Mouse (Mus musculus): ENCODE data around the gene Usp33. TPM values are rescaled to one million over a fixed set of nuclear protein-coding genes. Genes with fewer than 3 reads are reported as not detected.
"Not testable (repeated sequence)": the region's sequence is repeated elsewhere in the genome, so short reads cannot be mapped to it uniquely, and the experiment has no call there.

Usp33 gene
- polyA plus RNA-seq, 1 experiment = 44.5 TPM

DNA sequence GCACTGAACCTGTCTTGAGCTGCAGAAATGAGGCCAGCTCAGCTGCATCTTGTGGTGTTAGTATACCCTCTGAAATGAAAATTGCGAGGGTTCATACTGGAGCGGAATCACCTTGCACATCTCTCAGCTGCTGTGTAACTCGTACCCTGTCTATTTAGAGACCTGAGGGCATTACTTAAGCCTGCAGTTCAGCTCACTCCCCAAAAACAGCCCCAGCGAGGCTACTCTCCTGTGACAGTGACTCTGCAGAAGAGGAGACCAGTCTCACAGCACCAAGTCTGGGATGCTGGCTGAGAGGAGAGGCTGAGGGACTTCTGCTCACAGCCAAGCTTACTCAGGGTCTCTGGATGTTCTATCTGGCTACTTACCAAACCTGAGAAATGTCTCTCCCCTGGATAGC lies 40.3 kb upstream of the Usp33 start:
- H3K9ac ChIP-seq (ENCODE audit: low read depth, poor library complexity, severe bottlenecking) = no peak overlapping the region
- H3K4me1 ChIP-seq (ENCODE audit: control insufficient read depth, insufficient read depth, low read length) = no peaks in the 10 kb centered on the region
- H3K4me3 ChIP-seq (ENCODE audit: low read depth, low read length) = no peak overlapping the region
- TF ChIP-seq CTCF (IDR thresholded peaks at IDR 0.05; ENCODE audit: low read depth, low read length) (no peak), EP300 (IDR thresholded peaks at IDR 0.05; ENCODE audit: insufficient read depth, low read depth, low read length) (no peak), POLR2A (IDR thresholded peaks at IDR 0.05; ENCODE audit: insufficient read depth, low read length) (no peak)
- no peak overlapping the region for H3K27ac ChIP-seq (ENCODE audit: insufficient read depth, low read length)
- no peaks in the 10 kb centered on the region for H3K9me3 ChIP-seq (replicated peaks; ENCODE audit: control insufficient read depth, insufficient read depth, low read length, poor library complexity, severe bottlenecking)
- no peaks in the 10 kb centered on the region; the same call in 1 of the 2 replicates for H3K36me3 ChIP-seq (ENCODE audit: control insufficient read depth, insufficient read depth, low read length, poor library complexity, severe bottlenecking)
- no peaks in the 10 kb centered on the region for H3K27me3 ChIP-seq (ENCODE audit: control insufficient read depth, insufficient read depth, low read length, poor library complexity, severe bottlenecking)

DNA sequence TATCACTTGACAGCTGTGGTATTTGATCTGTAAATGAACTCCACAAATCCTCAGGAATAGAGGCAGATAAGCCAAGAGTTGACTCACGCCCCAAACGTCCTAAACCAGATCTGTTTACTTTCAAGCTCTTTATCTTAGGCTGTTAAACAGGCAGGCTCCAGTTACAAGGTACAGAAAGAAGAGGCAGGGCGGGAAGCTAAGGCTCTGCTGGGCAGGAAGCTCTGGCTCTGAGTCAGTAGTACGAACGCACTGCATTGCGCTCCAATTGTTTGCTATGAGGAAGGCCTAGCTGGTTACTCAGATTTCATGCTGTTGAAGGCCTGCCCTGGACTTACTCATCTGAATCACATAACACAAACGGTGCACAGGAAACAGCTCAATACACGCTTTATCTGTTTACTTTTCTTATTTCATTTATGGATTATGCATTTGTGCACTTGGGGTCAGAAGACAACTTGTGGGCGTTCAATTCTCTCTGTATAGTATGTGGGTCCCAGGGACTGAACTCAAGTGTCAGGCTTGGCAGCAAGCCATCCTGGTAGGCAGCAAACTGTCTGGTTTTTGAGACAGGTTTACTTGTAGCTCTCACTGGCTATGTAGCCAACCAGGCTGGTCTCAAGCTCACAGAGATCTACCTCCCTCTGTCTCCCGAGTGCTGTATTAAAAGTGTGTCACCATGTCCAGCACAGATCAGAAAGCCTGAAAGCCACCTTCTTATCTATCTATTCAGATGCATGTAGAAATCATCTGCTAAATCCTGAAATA lies 37.6 kb upstream of the Usp33 start:
- Histone ChIP-seq H3K36me3 (ENCODE audit: control insufficient read depth, insufficient read depth, low read length, poor library complexity, severe bottlenecking) (no peaks in the 10 kb centered on the region; the same call in 1 of the 2 replicates), H3K4me3 (ENCODE audit: low read depth, low read length) (no peak overlapping the region), H3K27ac (ENCODE audit: insufficient read depth, low read length) (no peak overlapping the region), H3K9ac (ENCODE audit: low read depth, poor library complexity, severe bottlenecking) (no peak overlapping the region), H3K9me3 (replicated peaks; ENCODE audit: control insufficient read depth, insufficient read depth, low read length, poor library complexity, severe bottlenecking) (no peaks in the 10 kb centered on the region), H3K27me3 (ENCODE audit: control insufficient read depth, insufficient read depth, low read length, poor library complexity, severe bottlenecking) (no peaks in the 10 kb centered on the region), H3K4me1 (ENCODE audit: control insufficient read depth, insufficient read depth, low read length) (no peaks in the 10 kb centered on the region)
- TF ChIP-seq CTCF (IDR thresholded peaks at IDR 0.05; ENCODE audit: low read depth, low read length) = no peak
- TF ChIP-seq EP300 (IDR thresholded peaks at IDR 0.05; ENCODE audit: insufficient read depth, low read depth, low read length) = no peak
- TF ChIP-seq POLR2A (IDR thresholded peaks at IDR 0.05; ENCODE audit: insufficient read depth, low read length) = no peak

DNA sequence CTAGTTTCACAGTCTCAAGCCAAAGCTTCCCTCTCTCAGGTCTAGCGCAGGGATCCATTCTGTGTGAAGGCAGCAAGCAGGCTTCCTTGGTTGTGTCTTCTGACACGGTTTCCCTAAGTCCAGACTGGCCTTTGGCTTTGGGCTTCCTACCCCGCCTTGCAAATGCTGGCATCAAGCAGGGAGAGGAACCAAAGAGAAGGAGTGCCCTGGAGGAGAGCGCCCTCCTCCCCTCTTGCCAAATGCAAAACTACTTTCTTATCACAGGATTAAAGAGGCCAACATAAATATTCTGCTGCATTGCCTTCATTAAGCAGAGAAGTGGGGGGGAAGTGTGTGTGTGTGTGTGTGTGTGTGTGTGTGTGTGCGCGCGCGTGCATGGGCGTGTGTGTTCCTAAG lies 37.0 kb upstream of the Usp33 start:
- TF ChIP-seq CTCF (IDR thresholded peaks at IDR 0.05; ENCODE audit: low read depth, low read length) (no peak), POLR2A (IDR thresholded peaks at IDR 0.05; ENCODE audit: insufficient read depth, low read length) (no peak), EP300 (IDR thresholded peaks at IDR 0.05; ENCODE audit: insufficient read depth, low read depth, low read length) (no peak)
- Histone ChIP-seq H3K9ac (ENCODE audit: low read depth, poor library complexity, severe bottlenecking) (no peak overlapping the region), H3K27ac (ENCODE audit: insufficient read depth, low read length) (no peak overlapping the region), H3K4me3 (ENCODE audit: low read depth, low read length) (no peak overlapping the region), H3K9me3 (replicated peaks; ENCODE audit: control insufficient read depth, insufficient read depth, low read length, poor library complexity, severe bottlenecking) (no peaks in the 10 kb centered on the region), H3K4me1 (ENCODE audit: control insufficient read depth, insufficient read depth, low read length) (no peaks in the 10 kb centered on the region), H3K36me3 (ENCODE audit: control insufficient read depth, insufficient read depth, low read length, poor library complexity, severe bottlenecking) (no peaks in the 10 kb centered on the region; the same call in 1 of the 2 replicates), H3K27me3 (ENCODE audit: control insufficient read depth, insufficient read depth, low read length, poor library complexity, severe bottlenecking) (no peaks in the 10 kb centered on the region)

DNA sequence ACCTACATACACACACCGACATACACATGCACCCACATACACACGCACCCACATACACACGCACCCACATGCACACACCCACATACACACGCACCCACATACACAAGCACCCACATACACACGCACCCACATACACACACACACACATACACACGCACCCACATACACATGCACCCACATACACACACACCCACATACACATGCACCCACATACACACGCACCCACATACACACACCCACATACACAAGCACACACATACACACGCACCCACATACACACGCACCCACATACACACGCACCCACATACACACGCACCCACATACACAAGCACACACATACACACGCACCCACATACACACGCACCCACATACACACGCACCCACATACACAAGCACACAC lies 31.6 kb upstream of the Usp33 start:
- not testable (repeated sequence) for H3K36me3 ChIP-seq (ENCODE audit: control insufficient read depth, insufficient read depth, low read length, poor library complexity, severe bottlenecking); H3K4me3 ChIP-seq (ENCODE audit: low read depth, low read length); H3K27ac ChIP-seq (ENCODE audit: insufficient read depth, low read length); H3K27me3 ChIP-seq (ENCODE audit: control insufficient read depth, insufficient read depth, low read length, poor library complexity, severe bottlenecking); H3K4me1 ChIP-seq (ENCODE audit: control insufficient read depth, insufficient read depth, low read length); H3K9ac ChIP-seq (ENCODE audit: low read depth, poor library complexity, severe bottlenecking); H3K9me3 ChIP-seq (replicated peaks; ENCODE audit: control insufficient read depth, insufficient read depth, low read length, poor library complexity, severe bottlenecking)

DNA sequence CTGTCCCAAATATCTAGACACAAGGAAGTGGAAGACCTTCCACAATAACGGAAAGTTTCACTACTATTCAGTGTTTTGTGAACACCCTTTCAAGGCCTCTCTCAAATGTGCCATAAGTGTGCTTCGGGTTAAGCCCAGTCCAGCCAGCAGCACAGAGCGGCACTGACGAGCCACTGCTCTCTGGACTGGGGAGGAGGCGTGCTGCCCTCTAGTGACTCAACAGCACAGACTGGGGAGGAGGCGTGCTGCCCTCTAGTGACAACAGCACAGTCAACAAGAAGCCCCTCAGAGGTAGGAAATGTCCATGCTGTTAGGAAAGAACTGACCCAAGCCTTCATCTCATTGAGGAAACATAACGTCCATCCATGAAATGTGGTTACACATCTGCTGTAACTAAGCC lies 30.7 kb upstream of the Usp33 start:
- Histone ChIP-seq H3K4me3 (ENCODE audit: low read depth, low read length) (no peak overlapping the region), H3K27me3 (ENCODE audit: control insufficient read depth, insufficient read depth, low read length, poor library complexity, severe bottlenecking) (no peaks in the 10 kb centered on the region), H3K9ac (ENCODE audit: low read depth, poor library complexity, severe bottlenecking) (no peak overlapping the region), H3K9me3 (replicated peaks; ENCODE audit: control insufficient read depth, insufficient read depth, low read length, poor library complexity, severe bottlenecking) (no peaks in the 10 kb centered on the region), H3K27ac (ENCODE audit: insufficient read depth, low read length) (no peak overlapping the region), H3K36me3 (ENCODE audit: control insufficient read depth, insufficient read depth, low read length, poor library complexity, severe bottlenecking) (no peaks in the 10 kb centered on the region), H3K4me1 (ENCODE audit: control insufficient read depth, insufficient read depth, low read length) (no peaks in the 10 kb centered on the region)
- TF ChIP-seq POLR2A (IDR thresholded peaks at IDR 0.05; ENCODE audit: insufficient read depth, low read length) (no peak), EP300 (IDR thresholded peaks at IDR 0.05; ENCODE audit: insufficient read depth, low read depth, low read length) (peak; percentile 64), CTCF (IDR thresholded peaks at IDR 0.05; ENCODE audit: low read depth, low read length) (peak; percentile 100)

DNA sequence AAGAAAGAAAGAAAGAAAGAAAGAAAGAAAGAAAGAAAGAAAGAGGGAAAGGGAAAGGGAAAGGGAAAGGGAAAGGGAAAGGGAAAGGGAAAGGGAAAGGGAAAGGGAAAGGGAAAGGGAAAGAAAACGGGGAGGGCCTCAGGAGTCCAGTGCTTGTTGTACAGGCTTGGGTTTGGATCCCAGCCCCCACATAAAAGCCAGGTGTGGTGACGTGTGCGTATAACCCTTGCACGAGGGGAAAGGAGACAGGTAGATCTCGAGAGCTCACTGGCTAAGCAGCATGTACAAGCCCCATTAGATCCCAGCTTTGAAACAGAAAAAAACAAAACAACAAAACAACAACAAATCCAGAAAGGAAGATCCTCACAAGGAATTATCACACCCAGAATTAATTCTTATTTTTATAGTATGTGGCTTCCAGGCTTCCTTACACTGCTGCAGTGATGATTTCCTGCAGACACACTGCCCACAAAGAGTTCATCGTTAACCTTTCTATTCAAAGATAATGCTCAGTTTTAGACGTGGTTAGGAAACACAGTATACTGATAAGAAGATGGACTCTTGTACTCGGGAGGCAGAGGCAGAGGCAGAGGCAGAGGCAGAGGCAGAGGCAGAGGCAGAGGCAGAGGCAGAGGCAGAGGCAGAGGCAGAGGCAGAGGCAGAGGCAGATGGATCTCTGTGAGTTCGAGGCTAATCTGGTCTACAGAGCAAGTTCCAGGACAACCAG lies 29.7 kb upstream of the Usp33 start:
- not testable (repeated sequence) for H3K4me3 ChIP-seq (ENCODE audit: low read depth, low read length); H3K9me3 ChIP-seq (replicated peaks; ENCODE audit: control insufficient read depth, insufficient read depth, low read length, poor library complexity, severe bottlenecking); H3K27ac ChIP-seq (ENCODE audit: insufficient read depth, low read length); H3K36me3 ChIP-seq (ENCODE audit: control insufficient read depth, insufficient read depth, low read length, poor library complexity, severe bottlenecking); H3K4me1 ChIP-seq (ENCODE audit: control insufficient read depth, insufficient read depth, low read length); H3K9ac ChIP-seq (ENCODE audit: low read depth, poor library complexity, severe bottlenecking); H3K27me3 ChIP-seq (ENCODE audit: control insufficient read depth, insufficient read depth, low read length, poor library complexity, severe bottlenecking)

All from ES-Bruce4 (cell line).